Mouse (Mus musculus): ENCODE measurements around the gene Phf12.

Phf12 gene

DNA sequence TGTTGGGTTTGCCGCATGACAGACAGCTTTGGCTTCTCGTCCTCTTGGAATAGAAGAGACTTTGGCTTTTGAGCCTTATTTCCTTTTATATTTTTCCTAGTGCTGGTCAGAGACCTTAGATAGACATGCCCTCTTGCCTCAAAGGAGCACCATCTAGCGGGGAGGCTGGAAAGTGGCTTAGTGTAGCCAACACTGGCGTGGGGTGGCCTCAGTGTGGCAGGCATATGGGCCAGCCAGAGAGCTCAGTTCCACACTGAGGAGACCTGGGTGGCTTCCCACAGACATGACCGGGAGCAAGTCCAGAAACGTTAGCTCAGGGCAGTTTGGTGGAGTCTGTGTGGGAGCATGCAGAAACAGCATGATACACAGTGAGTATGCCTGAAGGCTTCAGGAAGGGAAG, 11.8 kb upstream of the Phf12 start:
- no peak for DNase-seq (ENCODE audit: low read depth, low spot score)

DNA sequence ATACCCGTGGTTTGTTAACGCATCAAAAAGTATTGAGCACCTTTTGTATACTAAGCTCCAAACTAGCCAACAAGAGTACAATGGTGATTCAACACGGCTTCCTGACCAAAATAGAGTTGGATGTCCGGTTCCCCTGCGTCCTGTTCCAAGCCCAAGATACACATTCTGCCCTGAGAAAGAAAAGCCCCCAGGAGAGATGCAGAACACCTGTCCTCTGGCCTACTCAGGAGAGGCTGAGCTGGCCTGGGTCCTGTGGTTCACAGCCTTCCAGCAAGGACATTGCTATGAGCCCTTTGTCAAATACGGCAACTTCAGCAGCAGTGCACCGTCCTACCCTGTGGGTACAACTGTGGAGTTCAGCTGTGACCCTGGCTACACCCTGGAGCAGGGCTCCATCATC, 9.0 kb upstream of the Phf12 start:
- no peak for DNase-seq (ENCODE audit: low read depth, low spot score)

DNA sequence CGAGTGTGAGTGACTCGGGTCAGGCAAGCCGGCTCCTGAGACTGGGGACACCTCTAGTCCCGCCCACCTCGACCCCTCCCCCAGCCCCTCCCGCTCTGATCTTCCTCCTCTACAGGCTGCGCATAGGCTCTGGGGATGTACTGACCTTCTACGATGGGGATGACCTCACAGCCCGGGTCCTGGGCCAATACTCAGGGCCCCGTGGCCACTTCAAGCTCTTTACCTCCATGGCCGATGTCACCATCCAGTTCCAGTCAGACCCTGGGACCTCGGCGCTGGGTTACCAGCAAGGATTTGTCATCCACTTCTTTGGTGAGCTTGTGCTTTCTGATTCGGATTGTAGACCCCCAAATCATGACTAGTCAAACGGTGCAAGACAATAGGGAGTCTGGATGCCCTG, 8.2 kb upstream of the Phf12 start:
- DNase-seq (ENCODE audit: low read depth, low spot score): no peak

DNA sequence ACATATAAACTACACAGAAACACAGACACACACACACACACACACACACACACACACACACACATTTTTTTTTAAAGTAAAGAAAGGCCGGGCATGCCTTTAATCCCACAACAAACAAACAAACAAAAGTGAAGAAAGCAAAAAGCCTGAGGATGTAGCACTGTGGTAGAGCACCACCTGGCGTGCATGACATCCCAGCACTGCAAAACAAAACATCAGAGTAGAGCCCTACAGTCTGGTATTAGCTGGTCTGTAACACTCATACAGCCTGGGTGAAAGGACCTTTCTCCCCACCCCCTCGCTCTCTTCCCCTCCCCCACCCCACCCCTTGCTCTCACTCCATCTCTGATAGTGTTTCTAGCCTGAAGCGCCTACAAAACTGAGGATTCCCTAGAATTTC, 6.7 kb upstream of the Phf12 start:
- no peak for DNase-seq (ENCODE audit: low read depth, low spot score)

DNA sequence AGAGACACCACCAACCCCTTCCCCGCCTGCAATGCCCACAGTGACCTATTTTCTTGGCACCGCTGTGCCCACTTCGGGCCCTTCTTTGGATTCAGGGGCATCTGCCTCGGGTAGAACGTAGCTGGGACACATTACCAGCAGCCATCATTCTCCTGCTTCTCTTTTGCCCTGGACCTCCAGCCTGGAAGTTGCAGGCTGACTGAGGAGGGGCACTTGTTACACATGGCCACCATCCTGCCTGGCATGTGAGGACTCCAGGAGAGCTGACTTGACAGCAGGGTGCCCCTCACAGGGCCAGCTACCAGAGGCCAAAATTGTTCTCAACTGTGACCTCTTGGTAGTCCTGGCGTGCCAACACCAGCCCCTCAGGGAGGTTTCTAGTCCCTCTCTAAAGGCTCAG, 4.4 kb upstream of the Phf12 start:
- DNase-seq (ENCODE audit: low read depth, low spot score): no peak

DNA sequence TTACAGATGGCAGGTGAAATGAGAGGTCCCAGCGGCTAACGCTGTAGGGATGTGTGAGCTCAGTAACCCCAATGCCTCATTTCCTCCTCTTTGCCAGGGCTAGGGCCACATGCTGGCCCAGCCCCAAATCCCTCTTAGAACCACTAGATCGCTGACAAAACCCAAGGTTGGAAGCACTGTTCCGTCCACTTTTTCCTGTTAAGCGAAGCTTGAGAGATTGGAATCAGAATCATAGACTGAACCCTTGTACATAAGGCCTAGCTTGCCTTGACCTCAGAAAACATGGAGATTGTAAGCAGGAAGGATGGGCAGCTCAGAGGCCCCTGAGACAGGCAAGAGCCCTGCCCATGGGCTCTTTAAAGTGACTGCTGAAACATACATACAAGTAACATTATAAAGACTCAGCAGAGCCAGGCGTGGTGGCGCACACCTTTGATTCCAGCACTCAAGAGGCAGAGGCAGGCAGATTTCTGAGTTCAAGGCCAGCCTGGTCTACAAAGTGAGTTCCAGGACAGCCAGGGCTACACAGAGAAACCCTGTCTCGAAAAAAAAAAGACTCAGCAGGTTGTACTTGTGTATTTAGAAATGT, 3.2 kb upstream of the Phf12 start:
- DNase-seq (ENCODE audit: low read depth, low spot score): no peak

DNA sequence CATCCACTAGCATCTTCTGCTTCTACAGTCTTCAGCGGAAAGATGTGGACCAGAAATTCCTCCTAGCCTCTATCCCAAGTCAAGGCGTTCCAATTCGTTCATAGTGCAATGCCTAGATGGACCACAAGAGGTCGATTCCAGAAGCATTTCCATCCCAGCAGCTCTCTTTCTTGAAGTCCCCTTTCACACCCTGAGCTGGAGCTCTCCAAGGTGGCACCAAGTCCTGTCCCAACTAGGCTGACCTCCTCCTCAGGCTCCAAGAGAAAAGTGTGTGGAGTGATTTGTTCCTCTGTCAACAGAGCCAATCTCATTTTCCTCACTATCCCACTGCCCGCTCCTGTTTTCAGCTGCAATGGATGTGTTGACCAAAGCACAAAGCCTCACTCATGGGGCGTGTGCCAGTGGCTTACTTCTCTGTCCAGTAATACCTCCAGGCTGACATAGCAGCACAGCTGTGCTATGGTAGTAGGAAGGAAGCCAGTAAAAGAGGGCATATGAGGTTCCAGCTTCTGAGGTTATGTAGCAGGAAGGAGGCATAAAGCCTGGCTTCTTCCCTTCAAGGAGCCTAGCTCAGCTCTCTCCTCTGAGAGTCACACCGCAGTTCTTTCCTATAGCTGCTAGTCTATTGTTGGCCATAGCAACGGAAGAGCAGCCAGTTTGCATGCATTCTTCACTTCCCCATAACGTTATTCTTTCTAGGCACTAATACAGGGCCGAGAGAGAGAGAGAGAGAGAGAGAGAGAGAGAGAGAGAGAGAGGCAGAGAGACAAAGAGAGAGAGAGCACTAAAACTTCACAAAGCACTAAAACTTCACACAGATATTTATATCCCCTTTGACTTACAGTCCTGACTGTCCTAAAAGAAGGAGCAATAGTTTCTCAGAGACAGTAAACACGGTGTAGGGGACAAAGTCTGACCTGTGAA, 2.0 kb upstream of the Phf12 start:
- peak; percentile 64 for DNase-seq (ENCODE audit: low read depth, low spot score)

DNA sequence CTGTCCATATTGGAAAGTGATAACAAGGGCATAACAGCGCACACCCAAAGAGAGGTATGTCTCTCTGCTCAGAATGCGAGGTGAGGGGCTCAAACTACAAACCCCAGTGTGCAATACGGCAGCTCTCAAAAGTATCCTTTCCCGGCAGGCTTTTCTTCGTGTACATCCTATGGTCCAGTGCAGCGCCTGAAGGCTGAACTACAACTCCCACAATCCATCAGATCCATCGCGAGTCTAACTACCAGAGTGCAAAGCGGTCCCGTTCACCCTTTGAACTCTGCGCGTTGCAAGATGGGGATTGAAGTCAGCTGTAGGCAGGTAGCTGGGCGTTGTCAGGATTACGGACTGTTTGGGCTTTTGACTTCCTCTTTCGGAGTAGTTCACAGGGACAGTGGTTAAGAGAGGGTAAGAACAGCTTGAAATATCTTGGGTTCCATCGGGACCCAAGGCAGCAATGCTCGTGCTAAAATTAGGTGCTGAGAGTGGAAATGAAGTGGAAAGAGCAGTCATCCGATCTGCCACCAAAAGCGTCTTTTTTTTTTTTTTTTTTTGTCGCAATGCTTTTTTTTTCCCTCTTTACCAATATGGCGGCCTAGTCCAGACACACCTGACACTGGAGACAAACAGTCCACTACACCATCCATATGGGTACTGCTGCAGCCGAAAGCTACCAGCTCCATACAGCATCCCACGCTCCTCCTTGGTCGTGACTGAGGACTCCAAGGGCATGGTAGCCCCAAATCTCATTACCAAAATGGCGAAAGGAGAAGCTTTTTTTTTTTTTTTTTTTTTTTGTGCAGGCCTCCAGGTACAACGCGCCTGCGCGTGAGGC, 729 bp upstream of the Phf12 start:
- peak; percentile 98 for DNase-seq (ENCODE audit: low read depth, low spot score)

DNA sequence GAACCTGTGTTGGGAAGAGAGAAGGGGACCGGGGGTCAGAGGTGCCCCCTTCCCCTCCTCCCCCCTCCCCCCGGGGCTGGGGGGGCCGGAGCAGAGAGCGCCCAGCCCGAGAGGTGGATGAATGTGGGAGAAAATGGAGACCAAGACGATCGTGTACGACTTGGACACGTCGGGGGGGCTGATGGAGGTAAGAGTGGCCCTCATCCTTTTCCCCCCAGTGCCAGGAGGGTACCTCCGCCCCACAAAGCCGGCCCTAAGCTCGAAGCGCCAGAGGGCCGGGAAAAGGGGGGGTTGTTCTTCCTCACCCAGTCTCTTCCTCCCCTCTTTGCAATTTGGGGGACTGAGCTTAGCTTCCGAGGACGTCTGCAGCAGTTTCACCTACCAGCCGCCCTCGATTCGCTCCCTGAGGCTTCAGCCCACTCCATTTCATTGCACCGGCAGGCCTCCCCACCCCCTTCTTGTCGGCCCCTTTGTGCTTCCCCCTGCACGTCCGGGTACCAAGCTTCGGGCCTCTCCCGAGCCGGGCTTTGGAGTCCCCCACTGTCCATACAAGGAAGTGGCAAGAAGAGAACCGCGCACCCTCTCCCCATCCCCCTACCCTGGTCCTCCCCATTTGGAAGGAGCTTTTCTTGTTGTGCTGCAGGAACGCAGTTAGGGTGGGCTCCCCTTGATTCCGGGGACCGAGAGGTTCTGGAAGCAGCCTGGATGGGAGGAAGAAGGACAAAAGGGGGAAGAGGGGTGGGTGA, 810 bp downstream of the Phf12 start:
- DNase-seq (ENCODE audit: low read depth, low spot score): peak; percentile 87

DNA sequence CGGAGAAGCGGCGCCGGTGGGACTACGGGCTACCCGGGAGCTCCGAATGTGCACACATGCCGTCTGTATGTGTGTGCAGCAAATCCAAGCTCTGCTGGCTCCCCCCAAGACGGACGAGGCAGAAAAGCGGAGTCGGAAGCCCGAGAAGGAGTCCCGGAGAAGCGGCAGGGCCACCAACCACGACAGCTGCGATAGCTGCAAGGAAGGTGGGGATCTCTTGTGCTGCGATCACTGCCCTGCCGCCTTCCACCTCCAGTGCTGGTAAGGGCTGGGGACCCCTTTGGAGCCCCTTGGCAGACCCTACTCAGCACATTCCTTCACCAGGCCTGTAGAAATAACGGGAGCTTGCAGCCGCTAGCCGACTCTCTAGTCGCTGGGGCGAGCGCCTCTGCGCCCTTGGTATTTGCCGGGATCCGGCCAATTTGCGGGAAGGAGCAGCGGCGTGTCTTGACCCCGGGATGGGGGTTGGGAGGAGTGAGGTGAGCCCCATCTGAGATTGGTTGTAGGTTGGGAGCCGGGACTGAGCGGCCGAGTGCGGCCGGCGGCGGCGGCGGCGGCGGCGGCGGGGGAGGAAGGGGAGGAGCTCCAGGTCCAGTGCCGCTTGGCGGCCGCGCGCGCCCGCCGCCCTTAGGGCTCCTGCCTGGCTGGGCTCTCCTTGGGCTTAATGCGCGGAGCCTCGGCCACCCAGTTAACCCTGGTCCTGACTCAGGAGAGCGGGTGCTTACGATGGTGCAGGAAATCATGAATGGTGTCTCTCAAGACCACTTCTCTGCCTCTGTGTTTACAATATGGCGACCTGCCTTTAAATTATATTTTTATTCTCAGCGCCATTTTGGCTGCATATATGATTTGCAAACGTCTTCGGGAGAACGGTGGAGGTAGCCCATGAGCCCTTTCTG, 1.6 kb downstream of the Phf12 start:
- DNase-seq (ENCODE audit: low read depth, low spot score): peak; percentile 88

DNA sequence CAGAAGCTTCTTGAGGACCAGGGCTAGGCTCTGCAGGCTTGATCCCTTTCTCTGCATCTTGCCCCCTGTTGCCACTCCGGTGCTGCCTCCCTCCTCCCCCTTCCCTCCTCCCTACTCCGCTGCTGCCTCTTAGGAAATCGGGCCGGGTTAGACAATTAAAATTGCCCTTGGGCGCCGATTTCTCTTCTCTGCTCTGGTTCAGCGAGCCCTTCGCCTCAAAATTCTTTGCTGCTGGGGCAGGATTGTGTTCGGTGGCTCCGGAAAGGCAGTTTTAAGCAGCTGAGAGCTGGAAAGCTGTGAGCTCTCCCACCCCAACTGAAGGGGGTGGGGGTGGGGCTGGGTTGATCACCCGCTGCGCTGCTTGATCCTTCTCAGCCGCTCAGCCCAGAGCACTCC, 2.3 kb downstream of the Phf12 start:
- no peak for DNase-seq (ENCODE audit: low read depth, low spot score)

DNA sequence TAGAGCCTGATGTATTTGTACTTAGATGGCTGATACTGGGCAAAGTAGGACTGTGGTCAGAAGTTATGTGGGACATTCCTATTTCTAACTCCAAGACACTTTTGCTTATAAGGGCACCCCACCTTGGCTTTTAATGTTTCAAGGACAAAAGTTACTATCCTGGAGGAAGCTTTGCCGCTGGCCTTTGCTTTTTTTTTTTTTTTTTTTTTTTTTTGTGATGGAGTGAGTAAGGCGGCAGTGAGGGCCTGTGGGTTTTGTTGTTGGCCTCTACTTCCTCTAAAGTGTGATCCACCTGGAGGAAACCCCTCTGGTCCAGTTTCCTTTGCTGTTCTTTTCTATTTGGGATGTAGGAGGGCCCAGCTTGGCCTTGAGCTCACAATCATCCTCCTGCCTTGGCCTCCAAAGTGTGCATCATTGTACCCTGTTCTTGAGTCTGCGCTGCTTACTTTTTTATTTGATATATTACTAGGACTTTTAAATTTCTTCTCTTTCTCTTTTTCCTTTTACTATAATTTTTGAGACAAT, 3.0 kb downstream of the Phf12 start:
- DNase-seq (ENCODE audit: low read depth, low spot score): no peak

DNA sequence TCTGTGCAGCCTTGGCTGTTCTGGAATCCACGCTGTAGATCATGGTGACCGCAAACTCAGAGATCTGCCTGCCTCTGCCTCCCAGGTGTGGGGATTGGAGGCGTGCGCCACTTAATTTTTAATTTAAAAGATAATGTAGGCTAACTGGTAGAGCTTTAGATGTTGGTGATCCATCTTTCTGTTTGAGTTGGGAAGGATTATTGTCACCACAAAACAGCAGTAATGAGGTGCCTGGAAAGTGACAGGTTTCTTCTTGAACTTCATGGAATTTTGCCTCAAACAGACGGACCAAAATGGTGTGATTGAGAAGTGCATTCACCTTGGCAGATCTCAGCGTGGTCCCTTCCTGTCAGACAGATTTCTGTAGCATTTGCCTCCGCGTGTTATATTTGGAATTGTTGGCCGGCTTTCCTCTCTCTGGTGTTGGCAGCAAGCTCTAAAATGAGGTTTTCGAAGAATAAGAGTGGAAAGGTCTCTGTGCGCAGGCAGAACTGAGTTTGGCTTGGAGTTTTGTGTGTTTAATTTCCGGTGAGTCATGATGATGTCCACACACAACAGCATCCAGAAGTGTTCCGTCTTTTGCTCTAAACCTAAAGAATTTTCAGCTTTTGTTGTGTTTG, 6.6 kb downstream of the Phf12 start:
- no peak for DNase-seq (ENCODE audit: low read depth, low spot score)

DNA sequence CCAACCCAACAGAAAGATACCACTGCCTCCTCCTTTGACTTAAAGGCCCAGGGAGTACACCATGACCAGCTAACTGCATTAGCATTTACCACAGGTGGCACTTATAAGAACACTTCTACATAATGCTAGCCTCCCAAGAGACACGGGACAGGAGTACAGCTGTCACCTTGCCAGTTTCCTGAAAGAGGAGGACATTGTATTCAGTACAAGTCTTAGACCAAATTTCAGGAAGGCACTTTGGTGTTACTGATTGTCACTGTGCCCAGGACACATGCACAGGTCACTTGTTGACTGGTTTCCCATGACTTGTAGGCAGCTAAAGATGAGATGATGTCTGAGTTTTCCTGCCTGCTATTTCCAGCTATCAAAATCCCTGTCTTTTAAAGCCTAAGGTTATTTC, 13.0 kb downstream of the Phf12 start:
- no peak for DNase-seq (ENCODE audit: low read depth, low spot score)

DNA sequence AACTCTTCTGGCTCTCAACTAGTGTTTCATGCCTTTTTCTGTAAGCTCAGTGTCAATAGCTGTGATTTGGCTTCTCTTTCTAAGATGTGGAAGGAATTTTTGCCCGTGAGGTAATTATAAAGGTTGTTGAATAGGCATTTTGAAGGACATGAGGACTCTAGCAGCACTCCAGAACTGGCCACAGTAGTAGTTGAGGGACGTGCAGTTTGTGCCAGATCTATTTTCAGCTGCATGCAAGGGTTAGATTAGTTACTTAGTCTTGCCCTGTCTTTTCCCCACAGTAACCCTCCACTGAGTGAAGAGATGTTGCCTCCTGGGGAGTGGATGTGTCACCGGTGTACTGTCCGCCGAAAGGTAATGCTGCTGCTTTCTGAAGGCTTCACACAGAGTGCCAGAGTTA, 23.9 kb downstream of the Phf12 start:
- no peak for DNase-seq (ENCODE audit: low read depth, low spot score)

DNA sequence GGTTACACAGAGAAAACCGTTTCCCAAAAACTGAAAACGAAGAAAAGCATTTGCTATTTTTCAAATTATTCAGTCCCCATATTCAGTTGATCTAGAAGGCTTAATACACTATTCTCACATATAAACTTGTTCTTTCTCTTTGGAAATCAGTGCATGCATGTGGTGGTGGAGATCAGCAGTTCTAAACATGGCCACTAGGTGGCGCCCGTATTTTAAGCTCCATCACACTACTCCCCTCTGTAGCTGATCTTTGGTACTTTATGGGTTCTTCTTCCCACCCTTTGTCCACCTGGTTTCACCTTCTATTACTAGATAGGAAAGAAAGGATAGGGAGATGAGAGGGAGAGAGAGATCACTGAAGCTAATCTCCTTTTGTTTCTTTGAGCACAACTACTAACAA, 37.1 kb downstream of the Phf12 start:
- DNase-seq (ENCODE audit: low read depth, low spot score): peak; percentile 74

DNA sequence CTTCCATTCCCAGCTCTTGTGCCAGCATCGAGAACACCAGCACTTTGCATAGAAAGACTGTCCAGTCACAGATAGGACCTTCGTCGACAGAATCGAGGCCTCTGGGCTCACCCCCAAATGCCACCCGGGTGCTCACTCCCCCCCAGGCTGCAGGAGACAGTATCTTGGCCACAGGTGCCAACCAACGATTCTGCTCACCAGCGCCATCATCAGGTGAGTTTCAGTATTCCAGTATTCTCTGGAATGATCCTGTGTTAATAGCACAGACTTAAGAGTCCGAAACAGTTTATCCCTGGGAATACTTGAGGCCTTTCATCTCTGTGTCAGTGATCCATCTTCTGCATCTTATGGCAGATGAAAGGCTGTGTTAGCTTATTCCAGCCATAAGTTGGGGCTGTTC, 41.1 kb downstream of the Phf12 start:
- peak; percentile 28 for DNase-seq (ENCODE audit: low read depth, low spot score)

DNA sequence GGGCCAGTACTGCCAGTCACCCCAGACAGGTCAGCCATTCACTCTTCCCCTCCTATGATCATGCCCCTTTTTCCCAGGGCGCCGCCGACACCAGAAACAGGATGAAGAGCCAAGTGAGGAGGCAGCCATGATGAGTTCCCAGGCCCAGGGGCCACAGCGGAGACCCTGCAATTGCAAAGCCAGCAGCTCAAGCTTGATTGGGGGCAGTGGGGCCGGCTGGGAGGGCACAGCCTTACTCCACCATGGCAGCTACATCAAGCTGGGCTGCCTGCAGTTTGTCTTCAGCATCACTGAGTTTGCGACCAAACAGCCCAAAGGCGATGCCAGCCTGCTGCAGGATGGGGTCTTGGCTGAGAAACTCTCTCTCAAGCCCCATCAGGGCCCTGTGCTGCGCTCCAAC, 46.7 kb downstream of the Phf12 start:
- no peak for DNase-seq (ENCODE audit: low read depth, low spot score)

DNA sequence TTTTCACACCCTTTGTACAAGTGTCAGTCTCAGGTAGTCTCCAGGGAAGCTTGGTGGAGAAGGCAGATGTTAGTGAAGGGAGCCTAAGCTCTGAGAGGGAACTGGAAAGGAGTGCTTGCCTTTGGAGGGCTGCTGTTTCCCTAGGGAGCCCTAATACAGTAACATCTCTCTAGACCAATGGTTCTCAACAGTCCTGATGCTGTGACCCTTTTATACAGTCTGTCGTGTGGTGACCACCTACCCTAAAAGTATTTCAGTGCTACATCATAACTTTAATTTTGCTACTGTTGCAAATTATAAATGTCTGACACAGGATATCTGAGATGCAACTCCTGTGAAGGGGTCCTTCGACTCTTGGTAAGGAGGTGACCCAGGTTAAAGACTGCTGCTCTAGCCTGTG, 48.0 kb downstream of the Phf12 start:
- no peak for DNase-seq (ENCODE audit: low read depth, low spot score)

DNA sequence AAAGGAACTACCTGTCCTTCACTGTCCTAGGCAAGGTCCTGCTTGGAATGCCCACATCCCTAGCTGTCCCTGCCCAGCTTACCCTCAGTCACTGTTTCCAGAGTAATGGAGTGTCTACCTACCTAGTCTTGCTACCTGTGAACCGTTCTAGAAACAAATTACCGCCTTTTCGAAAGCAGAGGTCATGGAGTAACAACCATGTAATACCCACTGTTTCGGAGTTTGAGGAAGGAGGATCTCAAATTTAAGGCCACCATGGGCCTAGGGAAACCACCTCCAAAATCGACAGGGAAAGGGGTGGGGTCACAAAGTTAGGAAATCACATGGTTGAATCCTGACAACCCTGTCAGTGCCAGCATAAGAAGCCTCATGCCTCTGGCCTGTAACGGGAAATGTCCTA, 48.8 kb downstream of the Phf12 start:
- DNase-seq (ENCODE audit: low read depth, low spot score): no peak
